Mouse (Mus musculus) kidney, adult 2 months (tissue): ENCODE data around the gene Agtr1a. TPM values are rescaled to one million over a fixed set of nuclear protein-coding genes. Genes with fewer than 3 reads are reported as not detected.
A peak's percentile ranks its signal among the peaks of the same experiment; 100 is the strongest.

Source experiments
- DNase-seq: peaks from one replicate; pipeline ENCODE4 v3.0.0; 2021
- H3K27ac ChIP-seq: fragments of 200-500 bp; 2 replicates; pipeline ENCODE4 v1.5.1; 2012; ENCODE audit warnings: low read depth, low read length, control low read depth, inconsistent platforms; ENCODE audit not compliant: insufficient read depth
- H3K27me3 ChIP-seq: fragments of 200-500 bp; replicated peaks from 2 replicates; pipeline ENCODE4 v1.6.1; 2012; ENCODE audit warnings: mild to moderate bottlenecking, moderate library complexity, low read length, inconsistent platforms; ENCODE audit not compliant: control insufficient read depth, insufficient read depth
- H3K36me3 ChIP-seq: fragments of 200-500 bp; 2 replicates; pipeline ENCODE4 v1.6.1; 2012; ENCODE audit warnings: mild to moderate bottlenecking, moderate library complexity, low read length, inconsistent platforms; ENCODE audit not compliant: control insufficient read depth, insufficient read depth
- H3K4me1 ChIP-seq: fragments of 200-500 bp; 2 replicates; pipeline ENCODE4 v1.6.1; 2011; ENCODE audit warnings: low read length; ENCODE audit not compliant: control insufficient read depth, insufficient read depth
- H3K4me3 ChIP-seq: fragments of 200-500 bp; 2 replicates; pipeline ENCODE4 v1.5.1; 2011; ENCODE audit warnings: mild to moderate bottlenecking, low read depth, low read length, control low read depth; ENCODE audit not compliant: insufficient read depth
- CTCF ChIP-seq: fragments of 200-500 bp; conservative IDR thresholded peaks from 2 replicates; pipeline ENCODE4 v1.5.1; 2011; ENCODE audit warnings: low read depth, mild to moderate bottlenecking, control low read depth, low read length, moderate library complexity, mixed read lengths; ENCODE audit not compliant: insufficient read depth, insufficient read length
- POLR2A ChIP-seq: fragments of 200-500 bp; IDR thresholded peaks from one replicate; pipeline ENCODE4 v1.6.1; 2011; ENCODE audit warnings: low read depth, low read length, control low read depth
- WGBS: fragments of 180-500 bp; shearing (Covaris S2); methylation state at CpG from one replicate; pipeline ENCODE4 v1.1.7; 2018; 5-methylcytosine and 5-hydroxymethylcytosine counted together
- polyA plus RNA-seq: library from polyadenylated mRNA; depleted of rRNA; stranded (reverse); fragments of >200 nt; gene quantifications from 2 replicates; pipeline ENCODE4 v1.2.3, GENCODE M21; 2012; rRNA removed

The Agtr1a gene
- polyA plus RNA-seq, 1 experiment = 73.4 TPM

DNA sequence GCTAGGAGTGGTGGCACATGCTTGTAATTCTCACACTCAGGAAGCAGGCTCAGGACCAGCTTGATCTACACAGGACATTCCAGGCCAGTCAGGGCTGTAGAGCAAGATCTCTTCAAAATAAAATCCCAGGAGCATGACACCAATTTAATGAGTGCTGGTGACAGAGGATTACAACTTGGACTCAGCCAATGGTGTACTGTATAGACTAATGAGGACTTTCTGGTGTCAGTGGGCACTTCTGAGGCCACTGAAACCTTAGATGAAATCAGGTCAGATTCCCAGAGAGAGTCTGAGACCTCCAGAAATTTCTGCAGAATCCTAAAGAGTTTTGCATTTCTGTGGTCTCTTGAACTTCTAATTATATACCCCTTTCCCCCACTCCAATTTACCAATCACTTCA is 57.9 kb downstream of the Agtr1a start:
- Histone ChIP-seq H3K36me3 (no peaks in the 10 kb centered on the region), H3K4me3 (no peak overlapping the region), H3K27me3 (no peaks in the 10 kb centered on the region; the same call in 1 of the 2 replicates), H3K27ac (peak overlapping the region; percentile 31; the same call in 1 of the 2 replicates), H3K4me1 (no peaks in the 10 kb centered on the region)
- no peak for DNase-seq
- TF ChIP-seq POLR2A (no peak), CTCF (no peak)

DNA sequence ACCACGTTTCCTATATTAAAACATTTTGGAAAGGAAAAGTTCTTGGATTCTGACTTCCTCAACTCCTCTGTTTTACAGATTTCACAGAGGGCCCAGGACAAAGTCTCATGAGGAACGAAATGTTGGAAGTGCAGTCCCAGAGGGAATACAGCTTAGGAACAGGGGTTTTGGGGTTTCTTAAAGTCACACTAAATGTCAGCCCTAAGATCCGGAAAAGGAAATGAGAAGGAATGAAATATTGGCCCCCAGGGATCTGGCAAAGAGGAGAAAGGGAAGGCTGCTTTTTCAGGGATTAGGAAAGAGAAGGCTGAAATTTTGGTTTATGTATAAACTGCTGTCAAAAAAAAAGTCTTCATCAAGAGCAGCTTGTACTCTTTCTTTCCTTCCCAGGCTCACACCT is 60.2 kb downstream of the Agtr1a start:
- Histone ChIP-seq H3K4me3 (no peak overlapping the region), H3K27me3 (no peaks in the 10 kb centered on the region; the same call in 1 of the 2 replicates), H3K27ac (peak overlapping the region; percentile 41), H3K4me1 (no peaks in the 10 kb centered on the region), H3K36me3 (no peaks in the 10 kb centered on the region)
- 64% methylated on average over 3 of the region's 3 CpGs for WGBS
- peak; percentile 68 for DNase-seq
- no peak for TF ChIP-seq POLR2A
- TF ChIP-seq CTCF = no peak

DNA sequence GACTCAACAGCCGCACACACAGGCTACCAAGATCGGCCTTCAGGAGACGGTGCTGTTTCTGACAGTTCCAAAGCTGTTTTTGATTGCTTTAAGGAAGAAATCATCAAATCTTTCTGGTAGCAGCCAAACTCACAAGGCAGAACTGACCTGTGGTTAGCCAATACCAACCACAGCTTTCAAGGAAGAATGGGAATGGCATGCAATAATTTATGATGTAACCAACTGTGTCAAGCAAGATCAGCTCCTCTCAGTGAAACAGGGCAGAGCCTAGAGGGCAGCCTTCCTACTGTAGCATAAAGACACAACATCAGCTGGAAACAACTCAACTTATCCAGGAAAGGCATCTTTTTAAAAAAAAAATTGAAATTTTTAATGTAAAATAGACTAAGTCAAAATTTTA is 62.6 kb downstream of the Agtr1a start:
- Histone ChIP-seq H3K36me3 (no peaks in the 10 kb centered on the region), H3K4me3 (no peak overlapping the region), H3K27ac (no peak overlapping the region), H3K27me3 (no peaks in the 10 kb centered on the region; the same call in 1 of the 2 replicates), H3K4me1 (no peaks in the 10 kb centered on the region)
- 83% methylated on average over 3 of the region's 3 CpGs for WGBS
- no peak for DNase-seq
- TF ChIP-seq CTCF = no peak

DNA sequence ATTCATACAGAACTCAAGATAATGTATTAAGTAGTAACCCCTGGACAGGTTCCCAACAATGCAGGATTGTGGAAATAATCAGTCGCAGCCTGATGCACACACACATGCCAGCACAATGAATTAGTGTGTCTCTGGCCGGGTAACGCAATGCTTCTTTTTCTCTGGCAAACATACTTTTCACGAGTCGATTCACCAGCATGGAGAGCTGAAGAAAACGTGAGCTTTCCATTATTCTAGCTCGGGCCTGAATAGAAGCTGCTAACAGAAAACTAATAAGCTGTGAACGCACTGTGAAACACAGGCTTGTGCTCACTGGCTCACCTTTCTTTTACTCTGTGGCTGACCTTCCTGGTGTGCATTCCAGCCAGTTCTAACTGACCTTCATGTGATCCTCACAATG is 64.4 kb downstream of the Agtr1a start:
- DNase-seq = no peak
- Histone ChIP-seq H3K27me3 (no peaks in the 10 kb centered on the region; the same call in 1 of the 2 replicates), H3K4me1 (no peaks in the 10 kb centered on the region), H3K36me3 (no peaks in the 10 kb centered on the region), H3K27ac (no peak overlapping the region), H3K4me3 (no peak overlapping the region)
- TF ChIP-seq POLR2A (no peak), CTCF (no peak)
- 37% methylated on average over 8 of the region's 8 CpGs for WGBS

DNA sequence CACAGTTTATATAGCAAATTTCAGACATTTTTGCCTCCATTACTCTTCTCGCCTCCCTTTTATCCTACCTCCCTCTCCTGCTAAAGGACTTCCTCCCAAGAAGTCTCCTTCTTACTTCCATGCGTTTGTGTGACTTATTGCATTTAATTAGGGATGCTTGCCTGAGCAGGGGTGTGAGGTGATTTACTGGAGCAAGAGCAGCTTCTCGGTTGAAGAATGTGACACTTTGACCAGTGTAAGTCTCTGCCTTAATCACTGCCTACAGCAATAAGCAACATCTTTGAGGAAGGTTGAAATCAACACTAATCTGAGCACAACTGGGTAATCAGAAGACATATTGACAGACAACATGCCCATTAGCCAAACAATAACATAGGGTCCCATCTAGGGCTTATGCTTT is 67.6 kb downstream of the Agtr1a start:
- Histone ChIP-seq H3K4me1 (no peaks in the 10 kb centered on the region), H3K27ac (no peak overlapping the region), H3K4me3 (no peak overlapping the region), H3K27me3 (no peaks in the 10 kb centered on the region; the same call in 1 of the 2 replicates), H3K36me3 (no peaks in the 10 kb centered on the region)
- TF ChIP-seq POLR2A = no peak
- TF ChIP-seq CTCF = no peak
- 34% methylated on average over 3 of the region's 3 CpGs for whole genome bisulfite sequencing
- DNase-seq = no peak

DNA sequence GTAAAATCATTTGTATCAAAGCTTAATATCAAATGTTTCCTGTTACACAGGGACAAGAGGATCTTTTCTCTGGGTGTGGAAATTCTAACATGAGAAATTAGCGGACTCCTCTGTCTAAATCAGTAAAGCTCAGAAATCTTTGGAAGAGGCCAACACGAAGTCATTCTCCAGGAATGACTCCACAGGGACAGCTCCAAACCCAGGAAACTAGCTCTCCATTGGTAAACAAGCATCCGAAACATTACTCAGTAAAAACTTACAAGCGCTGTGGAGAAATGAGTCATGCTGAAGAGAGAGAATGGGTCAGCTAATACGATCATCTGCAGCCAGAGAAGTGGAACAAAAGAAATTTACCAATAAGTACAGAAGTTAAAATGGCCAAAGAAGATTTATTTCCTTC is 82.4 kb downstream of the Agtr1a start:
- no peak for DNase-seq
- TF ChIP-seq POLR2A (no peak), CTCF (no peak)
- Histone ChIP-seq H3K4me3 (no peak overlapping the region), H3K36me3 (no peaks in the 10 kb centered on the region), H3K27ac (no peak overlapping the region), H3K27me3 (no peaks in the 10 kb centered on the region), H3K4me1 (no peaks in the 10 kb centered on the region)
- 74% methylated on average over 5 of the region's 5 CpGs for WGBS

DNA sequence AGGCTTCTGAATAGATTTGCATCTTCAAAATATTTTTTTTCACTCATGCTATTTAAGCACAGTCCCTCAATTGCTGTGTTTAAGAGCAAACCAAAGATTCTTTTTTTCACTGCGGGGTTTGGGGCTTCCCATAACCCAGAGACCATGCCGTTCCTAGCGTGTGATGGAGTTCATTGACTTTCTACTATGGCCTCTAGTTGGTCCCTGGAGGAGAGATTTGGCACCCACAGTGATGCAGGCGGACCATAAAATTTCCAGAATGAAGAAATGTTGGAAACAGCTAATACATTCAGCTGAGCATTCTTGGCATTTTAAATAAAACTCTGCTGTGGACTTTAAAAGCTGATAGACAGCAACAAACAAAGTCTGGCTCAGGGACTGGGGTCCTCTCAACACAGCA is 90.8 kb downstream of the Agtr1a start:
- Histone ChIP-seq H3K36me3 (no peaks in the 10 kb centered on the region), H3K4me3 (no peak overlapping the region), H3K27ac (no peak overlapping the region), H3K4me1 (no peaks in the 10 kb centered on the region), H3K27me3 (no peaks in the 10 kb centered on the region; the same call in 1 of the 2 replicates)
- DNase-seq = peak; percentile 8
- TF ChIP-seq CTCF (no peak), POLR2A (no peak)
- 85% methylated on average over 4 of the region's 4 CpGs for WGBS

DNA sequence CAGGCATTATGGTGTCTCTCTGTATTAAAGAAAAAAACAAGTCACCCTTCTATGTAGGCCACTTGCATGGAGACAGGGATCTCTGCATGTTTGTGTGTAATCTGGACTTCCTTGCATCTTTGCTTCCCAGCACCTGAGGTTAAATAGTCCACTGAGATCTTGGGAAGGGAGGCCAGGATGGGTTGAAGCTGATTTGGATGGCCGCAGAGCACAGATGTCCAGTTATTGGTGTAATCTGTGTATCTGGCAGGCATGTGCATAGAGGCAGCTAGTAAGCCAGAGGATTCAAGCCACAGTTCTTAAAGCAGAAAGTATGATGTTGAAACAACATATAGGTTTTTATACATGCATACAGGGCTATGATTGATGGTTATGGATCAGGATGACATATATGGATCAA is 91.2 kb downstream of the Agtr1a start:
- no peaks in the 10 kb centered on the region for H3K4me1 ChIP-seq
- no peak for DNase-seq
- WGBS = 88% methylated on average over 1 of the region's 1 CpGs
- no peaks in the 10 kb centered on the region for H3K36me3 ChIP-seq
- H3K27me3 ChIP-seq = no peaks in the 10 kb centered on the region; the same call in 1 of the 2 replicates
- TF ChIP-seq CTCF = no peak
- no peak for TF ChIP-seq POLR2A
- no peak overlapping the region for H3K4me3 ChIP-seq
- no peak overlapping the region for H3K27ac ChIP-seq

Other genes with a start within 250 kb of the Agtr1a start
- 4.1 and 6.9 TPM in 2 replicates for gene Mboat1, start 200.0 kb upstream of the Agtr1a start, polyA plus RNA-seq
- 441 and 479 TPM in 2 replicates for gene Uqcrfs1, start 208.9 kb downstream of the Agtr1a start, polyA plus RNA-seq